Mouse (Mus musculus) heart, embryonic 14.5 days (tissue): Measurements from ENCODE around the gene Wdr82. TPM values are rescaled to one million over a fixed set of nuclear protein-coding genes. Genes with fewer than 3 reads are reported as not detected.

Experiments
- ATAC-seq: fragments of 200-750 bp; cut with Nextera tagmentation; 2 replicates; pipeline ENCODE4 v1.8.0; 2017; ENCODE audit warnings: low read depth, moderate TSS enrichment; ENCODE audit not compliant: insufficient number of reproducible peaks, insufficient read depth, low FRiP score
- H3K27ac ChIP-seq, 2 experiments: fragments of 200-500 bp in 1 of 2; fragments of 300-500 bp in 1 of 2; sonication (generic) in 1 of 2; replicated peaks in 1 of 2; 2 replicates each; pipeline ENCODE4 v1.5.1; 2012 to 2014; ENCODE audit warnings: low read depth in 2 of 2, low read length in 2 of 2, control low read depth in 1 of 2, mild to moderate bottlenecking in 1 of 2, mixed read lengths in 1 of 2; ENCODE audit not compliant: control insufficient read depth in 1 of 2, insufficient read depth in 1 of 2
- H3K27me3 ChIP-seq: fragments of 300-500 bp; sonication (generic); 2 replicates; pipeline ENCODE4 v1.6.1; 2014; ENCODE audit warnings: mild to moderate bottlenecking, low read length, control low read depth; ENCODE audit not compliant: control insufficient read depth, insufficient read depth
- H3K36me3 ChIP-seq: fragments of 300-500 bp; sonication (generic); 2 replicates; pipeline ENCODE4 v1.6.1; 2014; ENCODE audit warnings: mild to moderate bottlenecking, control low read depth, low read length, mixed read lengths; ENCODE audit not compliant: control insufficient read depth, insufficient read depth
- H3K4me1 ChIP-seq, 2 experiments: fragments of 200-500 bp in 1 of 2; fragments of 300-500 bp in 1 of 2; sonication (generic) in 1 of 2; 2 replicates each; pipeline ENCODE4 v1.6.1; 2012 to 2014; ENCODE audit warnings: low read length in 2 of 2, control low read depth in 1 of 2, mixed read lengths in 1 of 2; ENCODE audit not compliant: control insufficient read depth in 2 of 2, insufficient read depth in 2 of 2
- H3K4me2 ChIP-seq: fragments of 300-500 bp; sonication (generic); 2 replicates; pipeline ENCODE4 v1.6.1; 2014; ENCODE audit warnings: mild to moderate bottlenecking, low read length
- H3K4me3 ChIP-seq, 2 experiments: fragments of 200-500 bp in 1 of 2; fragments of 300-500 bp in 1 of 2; sonication (generic) in 1 of 2; 2 replicates each; pipeline ENCODE4 v1.5.1; 2012 to 2014; ENCODE audit warnings: low read length in 2 of 2, mild to moderate bottlenecking in 2 of 2, control low read depth in 1 of 2, low read depth in 1 of 2, moderate library complexity in 1 of 2; ENCODE audit not compliant: control insufficient read depth in 1 of 2, insufficient read depth in 1 of 2
- H3K9ac ChIP-seq: fragments of 300-500 bp; sonication (generic); 2 replicates; pipeline ENCODE4 v1.6.1; 2014; ENCODE audit warnings: mild to moderate bottlenecking, low read length
- H3K9me3 ChIP-seq: fragments of 300-500 bp; sonication (generic); 2 replicates; pipeline ENCODE4 v1.6.1; 2016; ENCODE audit warnings: low read length, control low read depth; ENCODE audit not compliant: control insufficient read depth
- WGBS: fragments of 180-500 bp; shearing (Covaris S2); extraction: QIAGEN DNeasy Blood & Tissue Kit; methylation state at CpG from one replicate; pipeline ENCODE4 v1.1.7; 2014; 5-methylcytosine and 5-hydroxymethylcytosine counted together
- polyA plus RNA-seq: library from polyadenylated mRNA; unstranded; fragments of >200 nt; fragmentation: Nextera tagmentation; extraction: Ambion mirVana; gene quantifications from 2 replicates; pipeline ENCODE4 v1.2.1, GENCODE M21; 2014

Wdr82 gene
- polyA plus RNA-seq, 1 experiment from 2014 or later: 22.6 TPM

- no peak for ATAC-seq
- Histone ChIP-seq H3K36me3 (peaks cover 99% of the 10 kb centered on the region), H3K9ac (no peak overlapping the region), H3K27ac (no peak overlapping the region), H3K4me2 (no peak overlapping the region), H3K4me1 (peaks cover 0 to 14% of the 10 kb centered on the region in 2 experiments; a peak in 1 of 4 replicates), H3K4me3 (no peak overlapping the region), H3K9me3 (no peaks in the 10 kb centered on the region), H3K27me3 (no peaks in the 10 kb centered on the region)
- 94% methylated on average over 4 of the region's 4 CpGs for WGBS
Measured at GRCm38 (mm10) chr9:106182146-106182545, 11.4 kb downstream of the Wdr82 start.

- no peak overlapping the region for H3K4me3 ChIP-seq
- no peak overlapping the region for H3K27ac ChIP-seq
- H3K4me2 ChIP-seq: no peak overlapping the region
- H3K9ac ChIP-seq: no peak overlapping the region
- ATAC-seq: no peak
- no peaks in the 10 kb centered on the region for H3K27me3 ChIP-seq
- peaks cover 0 to 4% of the 10 kb centered on the region in 2 experiments; a peak in 1 of 4 replicates for H3K4me1 ChIP-seq
- WGBS: 90% methylated on average over 5 of the region's 5 CpGs
- H3K36me3 ChIP-seq: peaks cover 99% of the 10 kb centered on the region
- H3K9me3 ChIP-seq: no peaks in the 10 kb centered on the region
Measured at GRCm38 (mm10) chr9:106183996-106184395, 13.3 kb downstream of the Wdr82 start.

- Histone ChIP-seq H3K27ac (no peak overlapping the region), H3K4me2 (no peak overlapping the region), H3K27me3 (no peaks in the 10 kb centered on the region), H3K4me1 (no peaks in the 10 kb centered on the region), H3K36me3 (peaks cover 96% of the 10 kb centered on the region), H3K9ac (no peak overlapping the region), H3K4me3 (no peak overlapping the region), H3K9me3 (no peaks in the 10 kb centered on the region)
- no peak for ATAC-seq
- WGBS: 81% methylated on average over 1 of the region's 1 CpGs
Measured at GRCm38 (mm10) chr9:106191355-106191754, 20.6 kb downstream of the Wdr82 start.

- Histone ChIP-seq H3K27me3 (no peaks in the 10 kb centered on the region), H3K4me2 (no peak overlapping the region), H3K9ac (no peak overlapping the region), H3K4me3 (no peak overlapping the region), H3K4me1 (no peaks in the 10 kb centered on the region), H3K36me3 (peaks cover 95% of the 10 kb centered on the region), H3K27ac (no peak overlapping the region), H3K9me3 (no peaks in the 10 kb centered on the region)
- WGBS: 92% methylated on average over 8 of the region's 8 CpGs
- ATAC-seq: no peak
Measured at GRCm38 (mm10) chr9:106192024-106192423, 21.3 kb downstream of the Wdr82 start.

GRCm38 (mm10) chr9:106192998-106193397, 22.3 kb downstream of the Wdr82 start:
- H3K9me3 ChIP-seq: no peaks in the 10 kb centered on the region
- H3K27ac ChIP-seq: no peak overlapping the region
- no peak overlapping the region for H3K4me3 ChIP-seq
- H3K4me2 ChIP-seq: no peak overlapping the region
- peaks cover 85% of the 10 kb centered on the region for H3K36me3 ChIP-seq
- H3K4me1 ChIP-seq: no peaks in the 10 kb centered on the region
- no peak overlapping the region for H3K9ac ChIP-seq
- no peak for ATAC-seq
- H3K27me3 ChIP-seq: no peaks in the 10 kb centered on the region
- WGBS: 100% methylated on average over 1 of the region's 1 CpGs

GRCm38 (mm10) chr9:106193930-106194807, 23.4 kb downstream of the Wdr82 start:
- Histone ChIP-seq H3K4me3 (no peak overlapping the region), H3K36me3 (peaks cover 73% of the 10 kb centered on the region), H3K9ac (no peak overlapping the region), H3K27ac (no peak overlapping the region), H3K4me1 (peaks cover 3 to 5% of the 10 kb centered on the region in 2 experiments; a peak in 2 of 4 replicates), H3K4me2 (no peak overlapping the region), H3K27me3 (no peaks in the 10 kb centered on the region), H3K9me3 (no peaks in the 10 kb centered on the region)
- no peak for ATAC-seq
- WGBS: 87% methylated on average over 8 of the region's 8 CpGs

GRCm38 (mm10) chr9:106195693-106196092, 25.0 kb downstream of the Wdr82 start:
- Histone ChIP-seq H3K4me3 (no peak overlapping the region), H3K36me3 (peaks cover 58% of the 10 kb centered on the region), H3K27me3 (no peaks in the 10 kb centered on the region), H3K27ac (no peak overlapping the region), H3K9me3 (no peaks in the 10 kb centered on the region), H3K9ac (no peak overlapping the region), H3K4me1 (peaks cover 8 to 10% of the 10 kb centered on the region in 2 experiments), H3K4me2 (no peak overlapping the region)
- no peak for ATAC-seq
- WGBS: 89% methylated on average over 8 of the region's 8 CpGs
